Mouse (Mus musculus): Measurements from ENCODE around the gene Gck.

- TF ChIP-seq CTCF (IDR thresholded peaks at IDR 0.05; ENCODE audit: low read depth, low read length) (no peak), POLR2A (IDR thresholded peaks at IDR 0.05; ENCODE audit: insufficient read depth, low read length) (no peak), EP300 (IDR thresholded peaks at IDR 0.05; ENCODE audit: insufficient read depth, low read depth, low read length) (no peak)
Measured at GRCm38 (mm10) chr11:5893807-5894206, 56.1 kb downstream of the Gck start.

All from ES-Bruce4 (cell line).